Mouse (Mus musculus) embryonic facial prominence, embryonic 14.5 days (tissue): ENCODE data around the gene Rflnb. TPM values are rescaled to one million over a fixed set of nuclear protein-coding genes. Genes with fewer than 3 reads are reported as not detected.

ENCODE experiments used
- ATAC-seq: fragments of 200-750 bp; cut with Nextera tagmentation; 2 replicates; pipeline ENCODE4 v1.8.0; 2017; ENCODE audit warnings: low read depth, moderate number of reproducible peaks, moderate TSS enrichment
- DNase-seq: peaks from one replicate; pipeline ENCODE4 v3.0.0-alpha.2; 2015; ENCODE audit warnings: low spot score
- H3K27ac ChIP-seq: fragments of 300-500 bp; sonication (generic); replicated peaks from 2 replicates; pipeline ENCODE4 v1.5.1; 2014; ENCODE audit warnings: low read depth, mild to moderate bottlenecking, low read length, moderate library complexity
- H3K27me3 ChIP-seq: fragments of 300-500 bp; sonication (generic); replicated peaks from 2 replicates; pipeline ENCODE4 v1.6.1; 2014; ENCODE audit warnings: low read length; ENCODE audit not compliant: control insufficient read depth, insufficient read depth
- H3K36me3 ChIP-seq: fragments of 300-500 bp; sonication (generic); 2 replicates; pipeline ENCODE4 v1.6.1; 2014; ENCODE audit warnings: low read length, mixed read lengths; ENCODE audit not compliant: control insufficient read depth, insufficient read depth
- H3K4me1 ChIP-seq: fragments of 300-500 bp; sonication (generic); 2 replicates; pipeline ENCODE4 v1.6.1; 2014; ENCODE audit warnings: antibody characterized with exemption, low read length; ENCODE audit not compliant: control insufficient read depth, insufficient read depth
- H3K4me2 ChIP-seq: fragments of 300-500 bp; sonication (generic); 2 replicates; pipeline ENCODE4 v1.6.1; 2014; ENCODE audit warnings: low read depth, mild to moderate bottlenecking, low read length, moderate library complexity, mixed read lengths
- H3K4me3 ChIP-seq: fragments of 300-500 bp; sonication (generic); 2 replicates; pipeline ENCODE4 v1.5.1; 2014; ENCODE audit warnings: low read depth, mild to moderate bottlenecking, low read length
- H3K9ac ChIP-seq: fragments of 300-500 bp; sonication (generic); 2 replicates; pipeline ENCODE4 v1.6.1; 2014; ENCODE audit warnings: low read depth, mild to moderate bottlenecking, low read length, moderate library complexity, mixed read lengths
- H3K9me3 ChIP-seq: fragments of 300-500 bp; sonication (generic); 2 replicates; pipeline ENCODE4 v1.6.1; 2016; ENCODE audit warnings: low read length; ENCODE audit not compliant: control insufficient read depth
- WGBS: fragments of 180-500 bp; shearing (Covaris S2); extraction: QIAGEN DNeasy Blood & Tissue Kit; methylation state at CpG from one replicate; pipeline ENCODE4 v1.1.7; 2014; 5-methylcytosine and 5-hydroxymethylcytosine counted together
- polyA plus RNA-seq: library from polyadenylated mRNA; unstranded; fragments of >200 nt; fragmentation: Nextera tagmentation; extraction: Ambion mirVana; gene quantifications from 2 replicates; pipeline ENCODE4 v1.2.1, GENCODE M21; 2014

Rflnb gene
- polyA plus RNA-seq, 1 experiment from 2014 or later: 45.6 TPM

DNA sequence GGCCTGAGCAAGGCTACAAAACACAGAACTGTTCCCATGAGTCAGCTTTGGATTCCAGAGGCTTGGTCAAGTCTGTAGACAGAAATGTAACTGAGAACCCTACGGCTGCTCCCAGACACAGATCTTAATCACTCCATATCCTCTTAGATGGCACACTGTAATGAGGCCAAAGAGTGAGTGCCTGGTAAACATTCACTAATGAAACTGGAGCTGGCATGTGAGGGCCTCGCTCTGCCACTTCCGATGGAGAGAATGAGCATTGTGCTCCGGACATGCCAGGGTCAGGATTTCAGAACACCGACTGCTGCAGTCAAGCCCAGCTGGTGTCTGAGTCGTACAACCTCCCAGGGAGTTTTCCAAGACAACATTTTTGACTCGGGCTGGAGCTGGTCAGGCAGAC is 32.4 kb upstream of the Rflnb start:
- no peaks in the 10 kb centered on the region for H3K27me3 ChIP-seq
- H3K9ac ChIP-seq: no peak overlapping the region
- DNase-seq (peak; percentile 59), ATAC-seq (peak; percentile 65; the same call in 1 of the 2 replicates)
- H3K27ac ChIP-seq: peak overlapping the region; percentile 6; the same call in 1 of the 2 replicates
- no peaks in the 10 kb centered on the region for H3K9me3 ChIP-seq
- H3K4me3 ChIP-seq: no peak overlapping the region
- H3K4me1 ChIP-seq: 0 out of 2 replicates have a peak, but pooled peaks cover 6% of the 10 kb centered on the region
- H3K4me2 ChIP-seq: no peak overlapping the region
- 36% methylated on average over 7 of the region's 7 CpGs for WGBS
- peaks cover 5% of the 10 kb centered on the region; the same call in 1 of the 2 replicates for H3K36me3 ChIP-seq

DNA sequence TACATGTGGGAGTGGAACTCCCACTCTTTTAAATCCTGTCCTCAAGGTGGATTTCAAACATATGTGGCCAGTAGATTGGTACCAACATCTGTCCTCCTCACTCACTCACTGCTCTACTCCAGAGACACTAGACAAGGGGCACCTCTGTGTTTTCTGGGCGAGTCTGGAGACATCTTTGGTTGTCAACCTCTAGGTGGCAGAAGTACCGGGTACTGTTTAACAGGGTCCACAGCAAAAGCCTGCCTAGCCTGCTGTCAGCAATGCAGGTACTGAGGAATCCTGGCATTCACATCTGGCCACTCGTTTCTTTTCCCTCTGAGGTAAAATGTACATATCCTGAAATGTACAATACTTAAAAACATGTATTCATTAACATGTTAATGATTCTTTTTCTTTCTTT is 28.9 kb upstream of the Rflnb start:
- no peaks in the 10 kb centered on the region for H3K9me3 ChIP-seq
- H3K4me1 ChIP-seq: 0 out of 2 replicates have a peak, but pooled peaks cover 6% of the 10 kb centered on the region
- no peaks in the 10 kb centered on the region for H3K27me3 ChIP-seq
- no peak overlapping the region for H3K4me2 ChIP-seq
- H3K9ac ChIP-seq: no peak overlapping the region
- 25% methylated on average over 3 of the region's 3 CpGs for WGBS
- peaks cover 3% of the 10 kb centered on the region; the same call in 1 of the 2 replicates for H3K36me3 ChIP-seq
- DNase-seq: no peak
- H3K27ac ChIP-seq: no peak overlapping the region
- ATAC-seq: no peak
- H3K4me3 ChIP-seq: no peak overlapping the region

DNA sequence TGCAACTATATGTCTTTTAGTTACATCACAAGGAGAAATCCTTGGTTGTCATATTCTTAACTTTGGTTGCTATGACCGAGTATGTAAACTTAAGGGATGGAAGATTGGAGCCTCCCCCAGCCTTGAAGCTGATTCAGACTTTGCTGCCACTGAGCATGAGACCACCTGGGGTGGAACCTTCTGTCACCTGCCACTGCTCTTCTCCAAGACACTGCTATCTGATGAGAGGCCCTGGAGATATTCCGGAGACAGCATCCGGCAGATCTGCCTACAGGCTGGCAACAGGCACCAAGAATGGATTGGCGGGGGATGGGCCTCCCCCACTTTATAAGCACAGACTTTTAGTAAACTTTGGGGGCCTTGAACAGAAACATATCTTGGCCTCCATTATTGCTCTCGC is 24.9 kb upstream of the Rflnb start:
- Histone ChIP-seq H3K4me3 (no peak overlapping the region), H3K27me3 (no peaks in the 10 kb centered on the region), H3K36me3 (no peaks in the 10 kb centered on the region), H3K4me2 (no peak overlapping the region), H3K9ac (no peak overlapping the region), H3K4me1 (0 out of 2 replicates have a peak, but pooled peaks cover 3% of the 10 kb centered on the region), H3K27ac (no peak overlapping the region), H3K9me3 (no peaks in the 10 kb centered on the region)
- 89% methylated on average over 5 of the region's 5 CpGs for WGBS
- DNase-seq (no peak), ATAC-seq (no peak)

- 0 out of 2 replicates have a peak, but pooled peaks cover 1% of the 10 kb centered on the region for H3K36me3 ChIP-seq
- DNase-seq (no peak), ATAC-seq (no peak)
- no peak overlapping the region for H3K27ac ChIP-seq
- no peaks in the 10 kb centered on the region for H3K27me3 ChIP-seq
- 0 out of 2 replicates have a peak, but pooled peaks cover 3% of the 10 kb centered on the region for H3K4me1 ChIP-seq
- 63% methylated on average over 5 of the region's 5 CpGs for WGBS
- no peak overlapping the region for H3K4me2 ChIP-seq
- no peak overlapping the region for H3K9ac ChIP-seq
- H3K4me3 ChIP-seq: no peak overlapping the region
- H3K9me3 ChIP-seq: no peaks in the 10 kb centered on the region
Measured at GRCm38 (mm10) chr11:76050967-76051512, 23.5 kb upstream of the Rflnb start.

DNA sequence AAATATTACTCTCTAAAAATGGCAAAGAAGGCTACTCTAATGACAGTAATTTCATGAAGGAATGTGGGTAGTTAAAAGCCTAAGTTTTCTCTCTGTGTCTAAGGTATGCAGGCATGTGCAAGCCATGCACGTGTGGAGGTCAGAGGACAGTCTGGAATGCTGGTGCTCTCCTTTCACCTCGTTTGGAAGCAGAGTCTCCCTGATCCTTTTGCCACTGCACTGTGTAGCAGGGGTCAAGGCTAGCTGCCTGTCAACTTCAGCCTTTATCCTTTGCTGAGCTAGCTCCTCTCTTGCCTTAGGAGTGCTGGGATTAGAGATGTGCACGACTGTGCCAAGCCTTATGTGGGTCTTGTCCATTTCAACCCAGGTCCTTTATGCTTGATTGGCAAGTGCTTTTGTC is 22.9 kb upstream of the Rflnb start:
- Histone ChIP-seq H3K4me1 (0 out of 2 replicates have a peak, but pooled peaks cover 3% of the 10 kb centered on the region), H3K9ac (no peak overlapping the region), H3K27ac (no peak overlapping the region), H3K9me3 (no peaks in the 10 kb centered on the region), H3K4me2 (no peak overlapping the region), H3K36me3 (0 out of 2 replicates have a peak, but pooled peaks cover 7% of the 10 kb centered on the region), H3K4me3 (no peak overlapping the region), H3K27me3 (no peaks in the 10 kb centered on the region)
- DNase-seq: no peak
- no peak for ATAC-seq
- 29% methylated on average over 3 of the region's 3 CpGs for WGBS

- WGBS: 78% methylated on average over 6 of the region's 6 CpGs
- H3K4me1 ChIP-seq: peaks cover 21% of the 10 kb centered on the region
- no peaks in the 10 kb centered on the region for H3K27me3 ChIP-seq
- no peak overlapping the region for H3K4me2 ChIP-seq
- 0 out of 2 replicates have a peak, but pooled peaks cover 9% of the 10 kb centered on the region for H3K36me3 ChIP-seq
- no peaks in the 10 kb centered on the region for H3K9me3 ChIP-seq
- H3K4me3 ChIP-seq: no peak overlapping the region
- no peak overlapping the region for H3K27ac ChIP-seq
- no peak for DNase-seq
- no peak for ATAC-seq
- H3K9ac ChIP-seq: no peak overlapping the region
Measured at GRCm38 (mm10) chr11:76045367-76045766, 17.8 kb upstream of the Rflnb start.

- no peak for DNase-seq
Measured at GRCm38 (mm10) chr11:76044468-76044867, 16.9 kb upstream of the Rflnb start.

DNA sequence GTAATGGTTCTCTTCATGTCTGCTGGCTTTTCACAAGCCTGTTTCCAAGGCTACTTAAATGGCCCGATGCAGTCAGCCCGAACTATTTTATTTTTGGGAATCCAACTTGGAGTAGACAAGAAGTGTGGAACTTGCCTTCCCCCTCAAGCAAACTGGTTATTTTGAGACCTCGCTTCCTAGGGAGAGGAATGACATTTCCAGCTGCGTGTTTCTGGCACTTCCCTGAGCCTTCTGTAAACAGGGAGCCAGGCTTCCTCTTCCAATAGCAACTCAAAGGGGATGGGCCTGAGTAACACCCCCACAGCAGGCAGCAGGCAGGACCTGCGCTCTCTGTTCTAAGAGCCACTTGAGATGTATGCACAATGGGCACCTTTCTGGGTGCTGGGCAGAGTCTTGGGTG is 15.3 kb upstream of the Rflnb start:
- H3K4me1 ChIP-seq: peaks cover 21% of the 10 kb centered on the region
- H3K27me3 ChIP-seq: no peaks in the 10 kb centered on the region
- peak overlapping the region; percentile 53 for H3K27ac ChIP-seq
- peak; percentile 26 for ATAC-seq
- 16% methylated on average over 5 of the region's 5 CpGs for WGBS
- H3K36me3 ChIP-seq: 0 out of 2 replicates have a peak, but pooled peaks cover 9% of the 10 kb centered on the region
- peak; percentile 81 for DNase-seq
- no peak overlapping the region for H3K9ac ChIP-seq
- 0 out of 2 replicates have a peak overlapping the region, but pooled peaks have one; percentile 13 for H3K4me2 ChIP-seq
- no peaks in the 10 kb centered on the region for H3K9me3 ChIP-seq
- no peak overlapping the region for H3K4me3 ChIP-seq

More at GRCm38 (mm10) chr11:76044468-76044867, 16.9 kb upstream of the Rflnb start:
- Histone ChIP-seq H3K27me3 (no peaks in the 10 kb centered on the region), H3K27ac (no peak overlapping the region), H3K9me3 (no peaks in the 10 kb centered on the region), H3K4me2 (no peak overlapping the region), H3K4me3 (no peak overlapping the region), H3K9ac (no peak overlapping the region), H3K4me1 (peaks cover 21% of the 10 kb centered on the region), H3K36me3 (0 out of 2 replicates have a peak, but pooled peaks cover 9% of the 10 kb centered on the region)
- ATAC-seq: peak; percentile 69; the same call in 1 of the 2 replicates
- 70% methylated on average over 6 of the region's 6 CpGs for WGBS
